Mouse (Mus musculus): Measurements from ENCODE around the gene Tacc2.

DNA sequence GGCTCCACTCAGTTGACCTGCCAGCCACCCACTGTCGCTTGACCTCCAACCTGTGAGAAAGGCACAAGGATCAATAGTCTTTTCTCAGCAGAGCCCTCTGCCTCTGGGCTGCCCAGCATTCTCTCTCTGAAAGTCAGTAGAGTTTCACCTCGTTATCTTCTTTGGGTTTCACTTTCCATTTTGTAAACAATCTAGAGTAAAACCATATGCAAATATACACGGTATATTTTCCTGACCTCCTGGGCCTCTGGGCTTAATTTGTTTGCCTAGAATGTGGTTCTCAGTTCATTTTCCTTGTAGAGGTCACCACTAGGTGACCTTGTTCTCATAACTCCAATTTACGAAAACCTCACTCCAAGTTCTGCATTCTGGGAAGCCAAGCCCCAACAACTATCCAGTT, 223.4 kb downstream of the Tacc2 start:
- TF ChIP-seq CTCF (IDR thresholded peaks at IDR 0.05; ENCODE audit: borderline replicate concordance, insufficient read depth, low read depth, low read length) = no peak
- no peak for TF ChIP-seq POLR2A (IDR thresholded peaks at IDR 0.05; ENCODE audit: borderline replicate concordance, insufficient read depth, low read length)
